Mouse (Mus musculus) large intestine, adult 2 months (tissue): ENCODE measurements around the gene Mmgt2. TPM values are rescaled to one million over a fixed set of nuclear protein-coding genes. Genes with fewer than 3 reads are reported as not detected.

ENCODE experiments used
- DNase-seq: peaks from one replicate; pipeline ENCODE4 v3.0.0-alpha.2; 2012; ENCODE audit warnings: low read depth, low spot score
- WGBS: fragments of 180-500 bp; shearing (Covaris S2); methylation state at CpG from one replicate; pipeline ENCODE4 v1.1.7; 2018; 5-methylcytosine and 5-hydroxymethylcytosine counted together
- polyA plus RNA-seq: library from polyadenylated mRNA; depleted of rRNA; stranded (reverse); fragments of >200 nt; gene quantifications from 2 replicates; pipeline ENCODE4 v1.2.3, GENCODE M21; 2012; rRNA removed

The Mmgt2 gene
- polyA plus RNA-seq, result 36.1 and 46.8 TPM in 2 replicates

GRCm38 (mm10) chr11:62648591-62649391 is at the start of gene Mmgt2:
Gene Mmgt2, plus strand, starts transcription at chr11:62648664.
- DNase-seq, result peak; percentile 87
- WGBS, result under 1% methylated on average over 51 of the region's 53 CpGs

- DNase-seq, result no peak
- 11% methylated on average over 17 of the region's 17 CpGs for WGBS
These were observed 46.5 kb upstream of the Mmgt2 start for GRCm38 (mm10) chr11:62601732-62602618.

GRCm38 (mm10) chr11:62602619-62603311 is 45.7 kb upstream of the Mmgt2 start:
- WGBS, result under 1% methylated on average over 58 of the region's 58 CpGs
- peak; percentile 80 for DNase-seq

GRCm38 (mm10) chr11:62603312-62604056 is 45.0 kb upstream of the Mmgt2 start:
- 2% methylated on average over 13 of the region's 13 CpGs for WGBS
- DNase-seq, result no peak

- DNase-seq, result no peak
- 18% methylated on average over 5 of the region's 5 CpGs for WGBS
These were observed 44.2 kb upstream of the Mmgt2 start for GRCm38 (mm10) chr11:62604123-62604706.

GRCm38 (mm10) chr11:62604886-62605618 is 43.4 kb upstream of the Mmgt2 start:
- no peak for DNase-seq
- 32% methylated on average over 3 of the region's 3 CpGs for WGBS

GRCm38 (mm10) chr11:62605619-62606298 is 42.7 kb upstream of the Mmgt2 start:
- DNase-seq, result no peak
- 71% methylated on average over 10 of the region's 10 CpGs for WGBS

GRCm38 (mm10) chr11:62606299-62607169 is 41.9 kb upstream of the Mmgt2 start:
- WGBS, result 52% methylated on average over 10 of the region's 10 CpGs
- no peak for DNase-seq

GRCm38 (mm10) chr11:62607170-62607951 is 41.1 kb upstream of the Mmgt2 start:
- WGBS, result 72% methylated on average over 10 of the region's 10 CpGs
- no peak for DNase-seq

GRCm38 (mm10) chr11:62607952-62608201 is 40.6 kb upstream of the Mmgt2 start:
- DNase-seq, result no peak
- WGBS, result 100% methylated on average over 1 of the region's 1 CpGs

- 63% methylated on average over 10 of the region's 10 CpGs for WGBS
These were observed 39.4 kb upstream of the Mmgt2 start for GRCm38 (mm10) chr11:62608826-62609675.

GRCm38 (mm10) chr11:62610304-62610703 is 38.2 kb upstream of the Mmgt2 start:
- 78% methylated on average over 6 of the region's 6 CpGs for WGBS
- DNase-seq, result no peak

More at GRCm38 (mm10) chr11:62608826-62609675, 39.4 kb upstream of the Mmgt2 start:
- DNase-seq, result no peak

- no peak for DNase-seq
- 92% methylated on average over 10 of the region's 10 CpGs for WGBS
These were observed 35.9 kb upstream of the Mmgt2 start for GRCm38 (mm10) chr11:62612604-62613003.

- DNase-seq, result peak; percentile 73
- WGBS, result 27% methylated on average over 19 of the region's 19 CpGs
These were observed 34.7 kb upstream of the Mmgt2 start for GRCm38 (mm10) chr11:62613657-62614365.

GRCm38 (mm10) chr11:62614876-62615410 is 33.5 kb upstream of the Mmgt2 start:
- 87% methylated on average over 8 of the region's 8 CpGs for WGBS
- no peak for DNase-seq
